Mouse (Mus musculus) gastrocnemius, adult 8-10 months (tissue): ENCODE measurements around the gene Atrn. TPM values are rescaled to one million over a fixed set of nuclear protein-coding genes. Genes with fewer than 3 reads are reported as not detected.

ENCODE experiments used
- DNase-seq, 2 experiments: peaks; one replicate each; pipeline ENCODE4 v3.0.0; 2022; ENCODE audit warnings: low spot score in 2 of 2
- total RNA-seq, 4 experiments: library from RNA; stranded (reverse); gene quantifications; 2 replicates each; pipeline ENCODE4 v1.2.4; 2022

Atrn gene
- 10 to 100 TPM; 11.4 to 15.0 (median 12.0) TPM for total RNA-seq

GRCm38 (mm10) chr2:130905751-130906583 lies at the start of gene Atrn, which contains the start of gene 4930402H24Rik:
Gene Atrn (plus strand): TSS chr2:130906495.
Gene 4930402H24Rik (minus strand): TSS chr2:130906406.
- DNase-seq: peak; percentile 79 to 84

- DNase-seq: no peak
These were observed 44.2 kb upstream of the Atrn start for GRCm38 (mm10) chr2:130862091-130862490.

GRCm38 (mm10) chr2:130870916-130871315 lies 35.4 kb upstream of the Atrn start:
- DNase-seq: no peak

- no peak for DNase-seq
These were observed 28.9 kb upstream of the Atrn start for GRCm38 (mm10) chr2:130877376-130877775.

GRCm38 (mm10) chr2:130886983-130887382 lies 19.3 kb upstream of the Atrn start:
- DNase-seq: no peak

- no peak for DNase-seq
These were observed 18.8 kb upstream of the Atrn start for GRCm38 (mm10) chr2:130887456-130887855.

- no peak for DNase-seq
These were observed 9.4 kb upstream of the Atrn start for GRCm38 (mm10) chr2:130896944-130897343.

- DNase-seq: no peak
These were observed 8.4 kb upstream of the Atrn start for GRCm38 (mm10) chr2:130897856-130898255.

GRCm38 (mm10) chr2:130898783-130899182 lies 7.5 kb upstream of the Atrn start:
- no peak for DNase-seq

- DNase-seq: peak in 1 of 2 experiments; percentile 12
These were observed 455 bp downstream of the Atrn start for GRCm38 (mm10) chr2:130906584-130907315.

GRCm38 (mm10) chr2:130911691-130912090 lies 5.4 kb downstream of the Atrn start:
- no peak for DNase-seq

- DNase-seq: no peak
These were observed 8.6 kb downstream of the Atrn start for GRCm38 (mm10) chr2:130914873-130915272.

- no peak for DNase-seq
These were observed 10.3 kb downstream of the Atrn start for GRCm38 (mm10) chr2:130916521-130917147.

- no peak for DNase-seq
These were observed 11.4 kb downstream of the Atrn start for GRCm38 (mm10) chr2:130917686-130918085.

- DNase-seq: no peak
These were observed 12.8 kb downstream of the Atrn start for GRCm38 (mm10) chr2:130919062-130919593.

GRCm38 (mm10) chr2:130924950-130925349 lies 18.7 kb downstream of the Atrn start:
- no peak for DNase-seq

- no peak for DNase-seq
These were observed 21.7 kb downstream of the Atrn start for GRCm38 (mm10) chr2:130928031-130928430.

GRCm38 (mm10) chr2:130928530-130928929 lies 22.2 kb downstream of the Atrn start:
- DNase-seq: no peak

- no peak for DNase-seq
These were observed 23.7 kb downstream of the Atrn start for GRCm38 (mm10) chr2:130929994-130930393.

GRCm38 (mm10) chr2:130932865-130933264 lies 26.6 kb downstream of the Atrn start:
- DNase-seq: no peak

- DNase-seq: no peak
These were observed 43.5 kb downstream of the Atrn start for GRCm38 (mm10) chr2:130949781-130950180.

GRCm38 (mm10) chr2:130950548-130950947 lies 44.3 kb downstream of the Atrn start:
- peak; percentile 74 to 79 for DNase-seq
